Mouse (Mus musculus) kidney, adult 18-20 months (tissue): ENCODE data around the gene Oaz3.

Experiments used
- DNase-seq: peaks from one replicate; pipeline ENCODE4 v3.0.0; 2021

Oaz3 gene

DNA sequence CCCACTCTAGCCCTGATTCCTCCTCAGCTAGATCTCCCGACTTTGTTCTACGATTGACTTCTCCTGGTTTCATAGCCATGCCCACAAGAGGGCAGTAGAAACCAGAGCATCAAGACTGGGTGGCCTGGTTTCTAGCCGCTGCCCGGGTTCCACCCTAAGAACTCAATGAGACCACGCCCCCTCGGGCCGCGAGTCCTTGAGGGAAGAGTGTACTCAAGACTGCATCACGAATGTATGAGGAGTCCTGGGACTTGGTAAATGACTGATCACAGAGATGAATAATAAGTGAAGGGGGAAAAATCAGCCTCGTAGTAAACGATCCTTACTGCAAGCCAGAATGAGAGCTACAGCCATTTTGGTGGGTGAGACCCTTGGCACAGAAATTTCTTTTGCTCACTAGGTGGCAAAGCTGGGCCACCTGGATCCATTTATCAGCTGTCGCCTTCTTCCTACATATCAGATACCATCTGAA lies 12.8 kb upstream of the Oaz3 start:
- DNase-seq, result peak; percentile 75

DNA sequence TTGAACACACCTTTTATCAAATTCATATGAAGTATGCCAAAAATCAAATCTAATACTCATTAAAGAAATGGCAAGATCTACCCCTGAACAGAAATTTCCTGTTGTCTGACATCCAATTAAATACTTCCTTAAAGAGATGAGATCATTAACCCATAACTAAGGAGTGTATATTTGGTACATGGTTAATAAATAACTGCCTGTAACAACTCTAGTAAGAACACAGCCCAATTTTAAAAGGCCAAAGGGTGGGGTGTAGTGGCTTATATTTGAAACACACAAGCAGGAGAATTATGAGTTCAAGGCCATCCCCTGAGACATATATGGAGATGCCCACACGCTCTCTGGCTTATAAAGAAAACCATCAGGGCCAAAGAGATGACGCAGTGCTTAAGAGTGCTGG lies 5.7 kb upstream of the Oaz3 start:
- no peak for DNase-seq

DNA sequence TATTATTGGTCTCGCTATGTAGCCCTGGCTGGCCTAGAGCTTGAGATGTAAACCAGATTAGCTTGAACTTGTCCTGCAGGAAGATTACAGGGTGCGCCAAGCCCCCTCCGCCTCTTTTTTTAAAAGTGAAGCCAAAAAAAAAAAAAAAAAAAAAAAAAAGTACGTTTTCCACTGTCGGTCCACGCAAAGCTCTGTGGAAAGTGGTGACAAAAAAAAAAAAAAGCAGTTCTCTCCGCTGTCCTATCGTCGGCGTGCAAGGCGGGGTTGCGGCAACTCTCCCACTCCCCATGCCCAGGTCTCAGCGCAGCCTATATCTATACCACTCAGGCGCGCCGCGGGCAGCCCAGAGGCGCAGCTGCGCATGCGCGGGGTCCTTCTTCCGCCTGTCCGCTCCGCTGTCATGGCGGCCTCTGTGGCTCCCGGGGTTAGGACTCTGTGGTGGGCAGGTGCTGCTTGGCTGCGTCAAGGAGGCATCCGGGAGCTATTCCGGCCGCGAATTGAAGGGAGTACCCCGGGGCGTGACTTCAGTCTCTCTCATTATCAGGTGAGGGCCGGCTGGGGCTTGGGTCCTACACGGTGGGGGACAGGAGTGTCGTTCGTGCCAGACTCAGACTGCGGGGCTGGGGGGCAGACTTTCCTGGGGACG lies 641 bp downstream of the Oaz3 start, which contains the start of gene Mrpl9:
TSS of gene Mrpl9 (plus strand) at position 368 of the 646 bp plus-strand sequence.
- DNase-seq, result peak; percentile 94

DNA sequence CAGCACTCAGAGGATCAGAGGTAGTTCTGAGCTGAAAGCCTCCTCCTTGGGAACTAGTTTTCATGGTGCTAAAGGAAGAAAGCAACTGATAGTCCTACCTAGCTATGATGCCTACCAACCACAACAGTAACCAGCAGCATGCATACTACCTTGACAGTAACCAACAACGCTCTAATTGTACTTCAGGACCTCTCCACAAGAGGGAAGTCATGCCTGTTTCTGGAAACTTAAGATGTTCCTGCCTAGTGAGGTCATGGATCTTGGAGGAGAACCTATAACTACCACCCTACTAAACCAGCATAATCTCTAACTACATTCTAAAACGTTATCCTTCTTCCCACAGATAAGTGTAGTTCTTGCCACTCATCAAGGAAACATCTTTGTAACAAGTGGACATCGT lies 2.5 kb downstream of the Oaz3 start:
- no peak for DNase-seq

DNA sequence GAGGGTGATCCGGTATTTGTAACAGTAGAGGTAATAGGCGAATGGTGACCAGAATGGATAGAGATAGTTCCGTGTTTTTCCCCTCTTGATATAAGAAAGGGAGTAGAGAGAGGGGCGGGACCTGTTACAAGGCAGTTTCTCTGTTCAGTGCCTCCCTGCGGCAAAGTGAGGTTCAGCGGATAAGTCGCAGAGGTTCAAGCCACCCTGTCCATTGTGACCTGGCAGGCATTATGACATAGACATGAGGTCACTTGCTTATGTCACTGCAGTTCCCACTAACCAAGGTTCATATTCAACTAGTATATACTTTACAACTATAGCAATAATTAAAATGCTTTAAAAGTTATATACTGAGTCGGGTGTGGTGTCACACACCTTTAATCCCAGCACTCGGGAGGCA lies 7.3 kb downstream of the Oaz3 start:
- DNase-seq, result no peak

DNA sequence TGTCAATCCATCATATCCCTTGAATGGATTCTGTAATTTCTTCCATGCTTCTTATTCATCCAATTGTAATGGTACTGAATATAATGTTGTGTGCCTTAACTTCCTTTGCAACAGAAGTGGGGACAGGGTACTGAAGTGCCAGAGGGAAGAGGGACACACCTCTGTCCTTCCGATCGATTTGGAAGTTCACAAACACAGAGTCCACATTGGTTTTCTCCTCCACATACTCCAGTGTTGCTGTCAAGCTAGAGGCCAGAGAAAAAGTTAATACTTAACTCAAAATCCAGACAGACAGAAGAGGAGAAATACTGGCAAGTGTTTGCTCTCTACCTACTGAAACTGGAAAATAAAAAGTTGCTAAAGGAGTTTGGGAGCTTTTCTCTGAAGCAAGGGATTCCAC lies 9.4 kb downstream of the Oaz3 start:
- no peak for DNase-seq

DNA sequence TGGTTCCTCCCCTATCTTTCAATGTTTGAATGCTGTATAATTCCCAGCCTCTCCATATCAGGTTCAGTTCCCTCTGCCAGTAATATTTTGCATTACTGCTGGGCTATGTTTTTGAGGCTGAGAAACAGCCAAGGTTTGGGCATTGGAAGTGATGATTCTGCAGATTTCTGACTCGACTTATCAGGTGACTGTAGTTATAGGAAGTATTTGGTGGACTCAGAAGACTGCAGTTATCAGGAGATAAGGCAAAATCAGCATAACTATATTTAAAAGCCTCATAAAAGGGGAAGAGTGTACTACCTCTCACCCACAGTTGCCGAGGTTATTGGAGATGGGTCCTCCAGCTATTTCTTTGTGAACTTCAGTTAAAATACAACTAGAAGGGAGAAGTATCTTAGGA lies 12.7 kb downstream of the Oaz3 start:
- no peak for DNase-seq

DNA sequence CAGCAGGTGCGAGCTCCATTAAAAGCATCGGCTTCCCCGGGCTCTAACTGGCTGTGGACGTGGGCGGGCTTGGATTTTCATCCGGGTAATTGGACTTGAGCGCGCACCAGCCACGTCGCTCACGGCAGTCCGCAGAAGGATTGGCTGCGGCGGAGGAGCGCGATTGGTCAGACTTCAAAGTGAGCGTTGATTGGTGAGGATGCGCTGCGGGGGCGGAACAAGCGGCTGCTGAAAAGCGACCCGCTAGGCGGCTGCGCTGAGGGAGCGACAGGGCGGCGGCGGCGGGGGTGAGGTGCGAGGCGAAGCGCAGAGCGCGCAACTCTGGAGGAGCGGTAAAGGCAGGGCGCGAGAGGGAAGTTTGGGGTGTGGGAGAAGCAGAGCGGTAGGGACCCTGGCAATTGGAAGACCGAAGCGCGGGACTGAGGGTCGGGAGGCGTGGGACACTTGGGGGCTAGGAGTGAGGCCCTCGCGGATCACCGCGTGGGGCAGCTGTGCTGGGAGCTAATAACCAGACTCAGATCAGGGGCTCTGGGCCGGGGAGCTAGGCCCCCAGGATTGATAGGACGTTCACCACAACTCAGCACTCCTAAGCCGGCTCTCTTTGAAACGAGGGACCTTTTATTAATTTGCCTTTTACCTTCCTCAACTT lies 30.6 kb downstream of the Oaz3 start, which contains the start of gene Tdrkh:
TSS of gene Tdrkh (plus strand) at position 243 of the 649 bp plus-strand sequence.
- peak; percentile 90 for DNase-seq

DNA sequence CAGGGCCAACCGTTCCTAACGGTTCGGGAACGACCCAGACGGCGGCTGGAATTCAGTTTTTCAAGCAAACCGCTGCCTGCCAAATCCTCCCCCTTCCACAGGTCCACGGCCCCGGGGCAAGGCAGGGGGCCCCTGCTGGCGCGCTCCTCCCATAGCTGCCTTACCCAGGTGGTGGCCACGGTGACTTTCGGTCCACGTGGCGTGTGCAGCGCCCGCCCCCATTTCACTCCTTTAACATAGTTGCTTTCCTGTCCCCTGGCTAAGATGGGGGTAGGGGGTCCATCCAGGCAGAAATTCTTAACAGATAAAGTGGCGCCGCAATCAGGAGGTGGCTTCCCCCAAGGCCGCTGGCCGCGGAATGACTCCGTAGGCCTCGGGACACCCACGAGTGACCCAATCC lies 31.2 kb downstream of the Oaz3 start:
- no peak for DNase-seq

DNA sequence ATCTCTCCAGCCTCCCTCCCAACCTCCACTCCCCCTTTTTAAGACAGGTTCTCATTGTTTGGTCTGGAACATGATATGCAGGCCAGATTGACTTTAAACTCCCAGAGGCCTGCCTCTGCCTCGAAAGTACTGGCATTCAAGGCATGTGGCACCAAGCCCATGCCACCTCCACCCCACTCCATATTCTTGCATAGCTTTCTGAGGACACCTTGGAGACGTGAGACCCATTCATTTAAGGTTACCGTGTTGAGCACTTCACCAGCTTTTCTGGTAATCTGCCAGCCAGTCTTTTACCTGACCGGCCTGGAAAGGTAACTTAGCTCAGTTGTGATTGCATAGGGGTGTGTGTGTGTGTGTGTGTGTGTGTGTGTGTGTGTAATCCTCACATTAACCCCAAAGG lies 38.2 kb downstream of the Oaz3 start:
- DNase-seq, result no peak

DNA sequence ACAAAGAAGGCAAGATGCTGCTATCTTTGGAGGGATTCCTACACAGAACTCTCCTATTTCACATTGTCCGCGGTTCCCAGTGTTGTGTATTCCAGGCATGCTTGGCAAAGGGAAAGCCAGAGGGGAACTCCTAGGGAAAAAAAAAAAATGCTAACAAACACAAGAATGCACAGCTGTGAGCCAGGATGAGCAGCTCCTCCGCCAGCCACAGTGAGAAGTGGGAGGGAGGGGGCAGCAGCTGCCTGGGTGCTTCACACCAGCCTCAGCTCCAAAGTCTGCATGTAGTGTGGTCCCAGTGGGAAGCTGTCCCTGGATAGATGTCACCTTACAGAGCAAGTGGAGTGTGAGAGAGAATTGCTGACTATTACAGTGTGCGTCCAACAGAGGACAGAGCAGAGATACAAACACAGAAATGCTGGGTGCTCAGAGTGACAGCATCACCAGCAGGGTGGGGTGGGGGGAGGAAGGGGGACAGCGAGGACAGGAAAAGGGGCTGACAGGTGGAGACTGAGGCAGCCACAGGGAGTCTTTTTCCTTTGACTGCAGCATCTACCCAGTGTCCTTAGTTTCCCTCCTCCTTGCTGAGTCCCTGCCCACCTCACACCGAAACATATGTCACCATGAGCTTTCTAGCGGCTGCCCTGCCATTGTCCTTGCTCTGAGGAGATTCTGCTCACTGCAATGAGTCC lies 39.2 kb downstream of the Oaz3 start:
- no peak for DNase-seq

DNA sequence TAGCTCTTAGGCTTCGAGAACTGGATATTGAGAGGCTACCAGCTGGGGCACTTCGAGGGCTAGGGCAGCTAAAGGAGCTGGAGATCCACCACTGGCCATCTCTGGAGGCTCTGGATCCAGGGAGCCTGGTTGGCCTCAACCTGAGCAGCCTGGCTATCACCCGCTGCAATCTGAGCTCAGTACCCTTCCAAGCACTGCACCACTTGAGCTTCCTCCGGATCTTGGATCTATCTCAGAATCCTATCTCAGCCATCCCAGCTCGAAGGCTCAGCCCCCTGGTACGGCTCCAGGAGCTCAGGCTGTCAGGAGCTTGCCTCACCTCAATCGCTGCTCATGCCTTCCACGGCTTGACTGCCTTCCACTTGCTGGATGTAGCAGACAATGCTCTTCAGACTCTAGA lies 41.3 kb downstream of the Oaz3 start:
- DNase-seq, result no peak

DNA sequence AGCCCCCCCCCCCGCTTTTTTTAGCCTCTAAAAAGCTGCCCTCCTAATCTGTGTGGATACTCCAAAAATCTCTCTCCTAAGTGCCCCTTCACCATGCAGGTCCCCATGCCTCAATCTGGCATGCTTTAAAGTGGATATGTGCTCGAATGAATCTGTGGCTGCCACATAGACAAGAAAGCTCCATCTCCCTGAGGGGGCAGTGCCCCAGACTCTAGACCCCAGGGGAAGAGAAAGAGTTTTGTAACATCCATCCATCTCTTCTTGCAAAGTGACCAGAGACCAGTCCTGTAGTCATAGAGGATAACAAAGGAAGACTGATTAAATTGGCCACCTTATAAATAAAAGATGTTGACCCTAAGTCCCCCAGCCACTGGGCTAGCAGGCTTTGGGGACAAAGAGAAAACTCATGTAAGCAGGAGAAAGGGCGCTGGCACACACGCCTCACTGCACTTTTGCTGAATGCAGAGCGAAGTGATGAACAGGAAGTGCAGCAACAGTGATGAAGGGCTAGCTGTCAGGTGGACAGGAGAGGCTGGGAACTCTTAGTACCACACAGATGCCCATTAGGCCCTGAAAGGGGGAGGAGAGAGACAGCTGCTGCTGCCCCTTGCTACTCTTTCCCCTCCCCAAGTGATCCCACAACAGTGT lies 43.9 kb downstream of the Oaz3 start:
- DNase-seq, result no peak

DNA sequence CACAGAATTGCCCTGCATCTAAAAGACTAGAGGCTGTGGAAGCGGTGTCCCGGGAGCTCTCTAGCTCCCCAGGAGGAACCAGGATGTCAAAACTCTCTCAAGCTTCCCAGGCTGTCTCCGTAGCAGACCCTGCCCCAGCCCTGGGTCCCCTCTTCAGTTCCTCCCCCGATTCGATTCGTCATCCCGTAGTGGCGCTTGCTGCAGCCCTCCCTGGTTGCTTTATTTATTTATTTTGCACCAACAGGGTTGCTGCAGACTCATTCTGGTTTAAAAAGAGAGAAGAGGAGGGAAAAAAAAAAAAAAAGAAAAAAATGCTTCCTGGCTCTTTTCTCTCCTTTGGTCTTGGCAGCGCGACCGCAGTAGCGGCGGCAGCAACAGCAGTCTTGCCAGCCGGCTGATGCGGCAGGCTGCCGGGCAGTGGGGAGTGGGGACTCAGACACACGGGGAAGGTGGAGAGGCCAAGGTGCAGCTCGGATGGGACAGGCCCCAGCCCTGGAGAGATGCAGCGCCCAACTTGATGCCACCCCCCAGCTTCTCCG lies 44.7 kb downstream of the Oaz3 start:
- no peak for DNase-seq

DNA sequence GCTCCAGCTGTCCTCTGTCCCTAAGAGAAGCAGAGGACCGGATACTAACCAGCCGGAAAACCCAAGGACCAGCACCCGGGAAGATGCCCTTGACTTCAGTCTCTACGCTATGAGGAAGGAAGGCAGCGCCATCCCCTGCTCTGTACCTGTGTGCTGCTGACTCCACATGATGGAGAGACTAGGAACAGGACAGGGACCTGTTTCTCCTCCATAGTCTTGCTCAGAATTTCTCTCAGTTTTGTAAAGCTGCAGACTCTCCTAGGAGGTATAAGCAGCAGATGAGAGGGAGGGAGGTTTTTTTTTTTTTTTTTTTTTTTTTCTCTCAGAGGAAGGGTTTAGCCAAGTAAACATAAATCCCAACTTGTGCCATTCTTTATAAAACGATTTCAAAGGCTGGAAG lies 45.5 kb downstream of the Oaz3 start, which contains the start of gene Lingo4:
TSS of gene Lingo4 (plus strand) at position 301 of the 400 bp plus-strand sequence.
- DNase-seq, result no peak

DNA sequence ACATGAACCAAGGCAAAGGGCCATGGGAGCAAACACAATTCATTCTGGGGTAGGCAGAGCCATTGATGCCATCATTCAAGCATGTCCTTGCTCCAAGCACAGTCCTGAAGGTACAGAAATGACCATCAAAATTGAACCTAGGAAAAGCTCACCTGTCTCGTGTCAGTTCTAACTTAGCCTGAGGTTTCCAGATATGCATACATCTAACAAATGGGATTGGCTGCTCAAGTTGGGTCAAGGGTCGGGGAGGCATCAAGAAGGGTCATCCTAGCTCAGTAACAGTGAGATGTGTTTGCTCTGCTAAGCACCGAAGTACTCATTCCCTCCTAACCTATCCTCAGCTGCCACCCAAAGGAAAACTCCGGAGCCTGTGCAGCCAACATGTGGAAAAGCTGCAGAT lies 46.9 kb downstream of the Oaz3 start:
- DNase-seq, result no peak

DNA sequence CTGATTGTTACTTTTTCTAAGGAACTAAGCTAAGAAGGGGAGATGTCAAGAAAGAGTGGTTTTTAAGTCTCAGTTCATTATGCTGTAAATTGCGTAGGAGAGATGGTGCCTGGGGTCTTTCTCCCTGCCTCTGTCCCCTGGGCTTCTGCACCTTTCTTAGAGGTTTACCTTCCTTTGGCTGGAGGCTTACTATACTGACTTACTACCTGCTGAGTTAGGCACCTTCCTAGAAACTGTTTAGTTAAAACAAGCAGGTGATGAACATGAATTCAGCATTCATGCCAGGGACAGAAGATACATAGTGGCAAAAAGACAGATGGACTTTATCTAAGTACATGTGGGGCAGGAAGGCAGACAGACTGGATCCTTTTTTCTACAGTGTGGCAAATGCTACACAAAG lies 47.4 kb downstream of the Oaz3 start:
- no peak for DNase-seq

DNA sequence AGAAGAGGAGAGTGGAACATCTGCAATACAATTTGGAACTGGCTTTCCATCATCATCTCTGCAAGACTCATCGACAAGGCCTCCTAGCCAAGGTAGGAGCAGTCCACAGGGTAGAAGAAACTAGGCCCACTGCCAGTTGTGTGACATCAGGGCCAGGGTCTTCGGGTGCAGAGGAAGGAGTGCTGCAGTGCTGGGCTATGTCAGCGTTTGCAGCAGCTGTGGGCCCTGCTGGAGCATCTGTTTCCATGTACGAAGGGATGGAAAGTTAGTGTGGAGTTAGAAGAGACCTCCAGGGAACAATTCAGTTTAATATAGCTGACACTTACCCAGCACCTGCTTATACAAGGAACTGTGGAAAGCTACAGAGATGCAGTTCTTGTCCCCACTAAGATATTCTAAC lies 50.7 kb downstream of the Oaz3 start:
- no peak for DNase-seq

DNA sequence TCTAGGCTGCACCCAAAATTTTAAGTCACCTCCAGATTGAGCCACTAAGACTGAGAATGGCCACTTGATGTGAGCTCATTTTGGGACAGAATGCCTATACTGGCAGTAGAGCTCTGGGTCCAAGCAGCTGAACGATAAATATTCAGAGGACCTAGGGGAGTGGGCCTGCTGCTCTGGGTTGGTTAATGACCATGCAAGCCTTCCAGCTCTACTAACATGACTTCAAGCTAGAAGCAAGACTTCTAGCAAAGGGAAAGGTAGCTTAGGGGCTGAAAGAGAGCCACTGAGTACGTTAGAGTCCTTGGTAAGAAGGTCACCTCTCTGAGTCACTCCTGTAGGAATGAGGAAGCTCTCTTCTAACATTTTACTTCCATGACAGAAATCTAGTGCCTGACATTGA lies 51.6 kb downstream of the Oaz3 start:
- DNase-seq, result no peak

DNA sequence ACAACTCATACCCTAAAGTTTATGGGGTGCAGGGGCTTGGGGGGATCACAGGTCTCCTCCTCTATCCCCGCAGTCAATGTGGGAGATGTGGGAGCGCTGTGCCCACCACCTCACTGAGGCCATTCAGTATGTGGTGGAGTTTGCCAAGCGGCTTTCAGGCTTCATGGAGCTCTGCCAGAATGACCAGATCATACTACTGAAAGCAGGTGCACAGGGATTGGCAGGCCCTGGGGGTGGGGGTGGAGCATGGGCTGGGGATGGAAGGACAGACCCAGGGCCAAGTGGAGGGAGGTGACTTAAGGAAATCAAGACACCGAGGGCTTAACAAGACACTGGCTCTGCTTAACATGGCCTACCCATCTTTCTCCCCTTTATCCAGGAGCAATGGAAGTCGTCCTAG lies 52.7 kb downstream of the Oaz3 start:
- DNase-seq, result no peak

DNA sequence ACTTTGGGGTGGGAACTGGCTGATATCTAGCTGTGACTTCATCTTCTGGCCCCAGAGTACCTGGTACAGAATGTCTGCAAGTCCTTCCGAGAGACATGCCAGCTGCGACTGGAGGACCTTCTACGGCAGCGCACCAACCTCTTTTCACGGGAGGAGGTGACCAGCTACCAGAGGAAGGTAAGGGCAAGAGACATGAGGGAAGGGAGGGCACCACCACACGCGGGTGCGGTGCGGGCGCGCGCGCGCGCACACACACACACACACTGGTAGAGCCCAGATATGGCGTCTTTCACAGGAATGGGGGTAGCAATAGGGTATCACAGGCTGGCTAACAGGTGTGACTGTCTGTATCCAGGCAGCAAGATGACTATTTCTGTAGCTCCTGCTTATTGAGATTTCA lies 54.3 kb downstream of the Oaz3 start:
- DNase-seq, result no peak

DNA sequence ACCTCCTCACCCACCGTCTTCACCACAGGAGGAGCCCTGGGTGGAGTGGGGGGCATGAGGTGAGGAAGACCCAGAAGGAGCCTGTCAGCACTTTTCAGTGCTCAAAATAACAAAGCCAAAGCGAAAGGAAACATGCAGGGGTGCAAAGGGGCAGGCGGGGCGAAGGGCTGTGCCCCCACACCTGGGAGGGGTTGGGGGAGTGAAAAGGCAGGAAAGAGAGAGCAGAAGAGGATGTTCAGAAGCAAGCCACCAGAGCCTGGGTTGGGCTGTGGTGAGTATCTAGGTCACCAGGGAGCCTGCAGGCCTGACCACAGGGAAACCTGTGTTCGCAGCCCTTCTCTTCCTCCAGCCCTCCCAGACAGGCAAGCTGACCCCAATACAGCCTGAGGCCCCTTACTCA lies 55.7 kb downstream of the Oaz3 start:
- no peak for DNase-seq

DNA sequence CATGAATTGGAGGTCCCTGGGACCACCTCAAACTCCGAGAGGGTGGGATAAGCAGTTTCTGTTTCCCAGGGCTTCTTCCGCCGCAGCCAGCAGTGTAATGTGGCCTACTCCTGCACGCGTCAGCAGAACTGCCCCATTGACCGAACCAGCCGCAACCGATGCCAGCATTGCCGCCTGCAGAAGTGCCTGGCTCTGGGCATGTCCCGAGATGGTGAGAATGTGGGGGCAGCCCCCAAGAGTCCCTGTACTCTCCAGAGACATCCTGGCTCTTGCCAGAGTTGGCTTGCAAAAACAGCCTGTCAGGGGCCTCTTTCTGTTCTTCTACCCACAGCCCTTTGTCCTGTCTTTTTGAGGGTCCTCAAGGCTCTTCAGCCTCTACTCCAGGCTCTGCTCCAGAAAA lies 56.3 kb downstream of the Oaz3 start:
- DNase-seq, result no peak
